ENCODE assay signal across 24 mouse cellular contexts in genomic region chr14:51435020-51435419, GRCm38 (mm10). TPM values are rescaled to one million over a fixed set of nuclear protein-coding genes. Genes with fewer than 3 reads are reported as not detected.
DNase-seq lines count a peak whose midpoint lies in the region; ATAC-seq and TF ChIP-seq lines count a peak whose summit lies in the region.
"Had no signal": no experiment of that assay in that cellular context is flagged by ENCODE, and none has a peak within 500 bp of the region (broad histone marks: within the 10 kb centered on the region; RNA-seq: fewer than 3 reads in every experiment).

No protein-coding gene starts in this region.

- 96% methylated on average over 26 of the region's 26 CpGs for WGBS in intestine, postnatal 0 days
- WGBS in intestine, embryonic 15.5 days = 97% methylated on average over 26 of the region's 26 CpGs

- ATAC-seq in CD4-positive, CD25-positive, alpha-beta regulatory T cell, adult 4 months = no peak
- ATAC-seq in intestine, postnatal 0 days = 0 out of 2 replicates have a peak, but pooled peaks have one; percentile 4
- ATAC-seq in intestine, embryonic 15.5 days = no peak
- no peak for ATAC-seq in megakaryocyte, adult 5-6 weeks (ENCODE audit: poor library complexity, severe bottlenecking)
- ATAC-seq: forebrain, embryonic 16.5 days had no signal

- no peaks in the 10 kb centered on the region for H3K27me3 ChIP-seq in intestine, postnatal 0 days (replicated peaks; ENCODE audit: control insufficient read depth, insufficient read depth, low read length)
- H3K27me3 ChIP-seq in intestine, embryonic 15.5 days (replicated peaks) = no peaks in the 10 kb centered on the region
- H3K27me3 ChIP-seq in megakaryocyte, embryonic 14.5 days (replicated peaks) = no peaks in the 10 kb centered on the region

- H3K4me3 ChIP-seq in intestine, postnatal 0 days (ENCODE audit: low read depth, low read length) = no peak overlapping the region
- no peak overlapping the region for H3K4me3 ChIP-seq in intestine, embryonic 15.5 days (replicated peaks)
- peak overlapping the region; percentile 78 for H3K4me3 ChIP-seq in megakaryocyte, embryonic 14.5 days (replicated peaks)

- TF ChIP-seq CTCF in intestine, postnatal 0 days (IDR thresholded peaks at IDR 0.05; ENCODE audit: low read depth) = no peak

- no peak overlapping the region for H3K9ac ChIP-seq in intestine, postnatal 0 days (ENCODE audit: low read depth, low read length)
- no peak overlapping the region for H3K9ac ChIP-seq in intestine, embryonic 15.5 days
- H3K9ac ChIP-seq: hindbrain, embryonic 14.5 days had no signal

- H3K36me3 ChIP-seq in intestine, postnatal 0 days (ENCODE audit: control insufficient read depth, insufficient read depth) = no peaks in the 10 kb centered on the region
- no peaks in the 10 kb centered on the region for H3K36me3 ChIP-seq in intestine, embryonic 15.5 days
- H3K36me3 ChIP-seq in megakaryocyte, embryonic 14.5 days (replicated peaks; ENCODE audit: low read length) = no peaks in the 10 kb centered on the region

- no peaks in the 10 kb centered on the region for H3K4me1 ChIP-seq in intestine, postnatal 0 days (replicated peaks; ENCODE audit: control insufficient read depth, insufficient read depth, low read length)
- H3K4me1 ChIP-seq in intestine, embryonic 15.5 days (replicated peaks) = no peaks in the 10 kb centered on the region
- H3K4me1 ChIP-seq in megakaryocyte, embryonic 14.5 days = no peaks in the 10 kb centered on the region; the same call in 1 of the 2 replicates

- no peak overlapping the region for H3K4me2 ChIP-seq in intestine, postnatal 0 days (replicated peaks; ENCODE audit: low read depth)
- H3K4me2 ChIP-seq in intestine, embryonic 15.5 days (replicated peaks) = no peak overlapping the region
- H3K4me2 ChIP-seq: hindbrain, embryonic 14.5 days had no signal

- H3K9me3 ChIP-seq in intestine, postnatal 0 days (ENCODE audit: control insufficient read depth) = no peaks in the 10 kb centered on the region
- H3K9me3 ChIP-seq in intestine, embryonic 15.5 days = no peaks in the 10 kb centered on the region
- peaks cover 23% of the 10 kb centered on the region for H3K9me3 ChIP-seq in megakaryocyte, embryonic 14.5 days

- no peak overlapping the region for H3K27ac ChIP-seq in intestine, postnatal 0 days (ENCODE audit: low read depth, low read length)
- H3K27ac ChIP-seq in intestine, embryonic 15.5 days = no peak overlapping the region
- H3K27ac ChIP-seq: hindbrain, embryonic 14.5 days; stomach, postnatal 0 days had no signal

- peak; percentile 2 for DNase-seq in CD4-positive, CD25-positive, alpha-beta regulatory T cell, adult 2 months (ENCODE audit: low read depth, low spot score)
- DNase-seq in R1 (ENCODE audit: low read depth, low spot score) = peak; percentile 36
- no peak for DNase-seq in adrenal gland, postnatal 10 days
- DNase-seq: cerebellum, adult 11 months; cerebellum, postnatal 36 days; kidney, adult 11 months; liver; lung, postnatal 14 days; thymus, postnatal 25 days had no signal

RNA-seq across cellular contexts. Expression of gene Vmn2r89, which starts 16.6 kb away (rescaled TPM):
- polyA plus RNA-seq in CD4-positive, CD25-positive, alpha-beta regulatory T cell, adult 4 months (2017; shearing (Covaris generic)) = under 1 TPM in 1 of 2 experiments, not detected in 1; 0.05 TPM
- not detected in 2 replicates for polyA plus RNA-seq in intestine, postnatal 0 days (2015; fragmentation: Nextera tagmentation; extraction: Ambion mirVana)
- not detected in 2 replicates for polyA plus RNA-seq in intestine, embryonic 15.5 days (2015; fragmentation: Nextera tagmentation; extraction: Ambion mirVana)
- polyA plus RNA-seq in megakaryocyte, embryonic 14.5 days (2012; ENCODE audit: insufficient read depth, low replicate concordance) = 0.40 TPM in 1 of 2 replicates, not detected in the other
- not detected in 2 replicates for total RNA-seq in megakaryocyte, adult 5-6 weeks (2015)
- total RNA-seq in megakaryocyte, adult 5-6 weeks (2017) = not detected in 2 replicates
- total RNA-seq in adrenal gland, postnatal 10 days (2021) = not detected
- total RNA-seq: layer of hippocampus, postnatal 10 days; left cerebral cortex, postnatal 10 days; neutrophil, adult 5-6 weeks had no signal
- polyA plus RNA-seq: brain, embryonic 14.5 days; embryonic facial prominence, embryonic 11.5 days; forebrain, embryonic 16.5 days; gonadal fat pad, adult 2 months; heart, embryonic 16.5 days; hindbrain, embryonic 14.5 days; stomach, postnatal 0 days had no signal

RNA-seq across cellular contexts. Expression of gene Vmn2r88, which starts 24.4 kb away (rescaled TPM):
- polyA plus RNA-seq in CD4-positive, CD25-positive, alpha-beta regulatory T cell, adult 4 months (2017; shearing (Covaris generic)) = not detected
- polyA plus RNA-seq in intestine, postnatal 0 days (2015; fragmentation: Nextera tagmentation; extraction: Ambion mirVana) = not detected in 2 replicates
- polyA plus RNA-seq in intestine, embryonic 15.5 days (2015; fragmentation: Nextera tagmentation; extraction: Ambion mirVana) = not detected in 2 replicates
- not detected in 2 replicates for polyA plus RNA-seq in megakaryocyte, embryonic 14.5 days (2012; ENCODE audit: insufficient read depth, low replicate concordance)
- total RNA-seq in megakaryocyte, adult 5-6 weeks (2015) = not detected in 2 replicates
- total RNA-seq in megakaryocyte, adult 5-6 weeks (2017) = not detected in 2 replicates
- not detected for total RNA-seq in adrenal gland, postnatal 10 days (2021)
- total RNA-seq: layer of hippocampus, postnatal 10 days; left cerebral cortex, postnatal 10 days; neutrophil, adult 5-6 weeks had no signal
- polyA plus RNA-seq: brain, embryonic 14.5 days; embryonic facial prominence, embryonic 11.5 days; forebrain, embryonic 16.5 days; gonadal fat pad, adult 2 months; heart, embryonic 16.5 days; hindbrain, embryonic 14.5 days; stomach, postnatal 0 days had no signal
